Mouse (Mus musculus): Measurements from ENCODE around the gene Ambra1. TPM values are rescaled to one million over a fixed set of nuclear protein-coding genes. Genes with fewer than 3 reads are reported as not detected.

Ambra1 gene
- total RNA-seq, 2 experiments from 2014 or later = 49.7 to 50.4 TPM

DNA sequence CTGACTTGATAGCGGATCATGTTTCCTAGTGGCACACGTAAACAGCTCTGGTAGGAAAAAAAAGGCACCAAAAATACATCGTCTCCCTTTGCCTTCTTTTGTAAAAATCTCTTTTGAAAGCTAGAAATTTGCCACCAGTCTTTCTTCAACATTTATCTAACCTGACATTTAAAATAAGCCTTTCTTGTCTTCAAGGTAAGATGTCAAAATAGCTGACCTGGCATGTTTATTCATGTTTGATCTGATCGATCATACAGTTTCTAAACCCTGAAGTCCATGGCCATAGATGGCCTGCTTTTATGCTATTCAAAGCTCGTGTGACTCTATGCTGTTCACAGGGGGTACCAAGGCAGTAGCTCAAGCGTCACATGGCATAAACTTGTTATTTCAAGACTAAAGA is 124.6 kb downstream of the Ambra1 start:
- Histone ChIP-seq H3K27ac (no peak overlapping the region), H3K4me3 (no peak overlapping the region)
- no peak for DNase-seq (ENCODE audit: low spot score in 2 of 2)
- TF ChIP-seq CTCF (conservative IDR thresholded peaks at IDR 0.05) = no peak

GRCm38 (mm10) chr2:91856958-91857357 is 127.0 kb downstream of the Ambra1 start:
- TF ChIP-seq CTCF (conservative IDR thresholded peaks at IDR 0.05) = no peak

GRCm38 (mm10) chr2:91859423-91859822 is 129.5 kb downstream of the Ambra1 start:
- DNase-seq (ENCODE audit: low spot score in 2 of 2) = peak; percentile 51 to 82
- no peak overlapping the region for H3K4me3 ChIP-seq
- peak overlapping the region; percentile 89 for H3K27ac ChIP-seq
- TF ChIP-seq CTCF (conservative IDR thresholded peaks at IDR 0.05) = no peak

More at GRCm38 (mm10) chr2:91856958-91857357, 127.0 kb downstream of the Ambra1 start:
- no peak overlapping the region for H3K27ac ChIP-seq
- no peak overlapping the region for H3K4me3 ChIP-seq
- DNase-seq (ENCODE audit: low spot score in 2 of 2) = no peak

DNA sequence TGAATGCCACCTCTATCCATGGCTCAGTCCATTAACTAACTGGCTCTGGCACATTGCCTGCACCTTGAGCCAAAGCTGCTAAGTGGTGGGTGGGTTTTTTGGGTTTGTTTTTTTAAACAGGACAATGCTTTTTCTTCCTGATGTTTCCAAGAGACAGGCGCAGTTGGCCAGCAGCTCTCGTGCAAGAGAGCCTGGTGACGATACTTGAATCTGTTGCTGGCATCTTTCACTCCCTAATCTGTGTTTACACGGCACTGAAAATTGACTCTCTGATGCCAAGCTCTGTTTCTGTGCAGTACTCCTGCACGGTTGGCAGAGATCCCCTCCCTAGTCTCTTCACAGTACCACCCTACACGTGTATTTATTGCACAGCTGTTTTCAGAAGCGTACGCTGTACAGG is 140.8 kb downstream of the Ambra1 start:
- Histone ChIP-seq H3K4me3 (no peak overlapping the region), H3K27ac (peak overlapping the region; percentile 80)
- TF ChIP-seq CTCF (conservative IDR thresholded peaks at IDR 0.05) = no peak
- DNase-seq (ENCODE audit: low spot score in 2 of 2) = peak; percentile 26 to 56

- peak overlapping the region; percentile 80 for H3K27ac ChIP-seq
- H3K4me3 ChIP-seq = no peak overlapping the region
- DNase-seq (ENCODE audit: low spot score in 2 of 2) = no peak
- TF ChIP-seq CTCF (conservative IDR thresholded peaks at IDR 0.05) = no peak
Observed at GRCm38 (mm10) chr2:91871225-91871624, 141.3 kb downstream of the Ambra1 start.

- no peak for TF ChIP-seq CTCF (conservative IDR thresholded peaks at IDR 0.05)
- no peak for DNase-seq (ENCODE audit: low spot score in 2 of 2)
- no peak overlapping the region for H3K27ac ChIP-seq
- no peak overlapping the region for H3K4me3 ChIP-seq
Observed at GRCm38 (mm10) chr2:91872658-91873057, 142.7 kb downstream of the Ambra1 start.

GRCm38 (mm10) chr2:91876000-91876805 is 146.3 kb downstream of the Ambra1 start:
- H3K27ac ChIP-seq = no peak overlapping the region
- TF ChIP-seq CTCF (conservative IDR thresholded peaks at IDR 0.05) = no peak
- H3K4me3 ChIP-seq = no peak overlapping the region
- DNase-seq (ENCODE audit: low spot score in 2 of 2) = no peak

DNA sequence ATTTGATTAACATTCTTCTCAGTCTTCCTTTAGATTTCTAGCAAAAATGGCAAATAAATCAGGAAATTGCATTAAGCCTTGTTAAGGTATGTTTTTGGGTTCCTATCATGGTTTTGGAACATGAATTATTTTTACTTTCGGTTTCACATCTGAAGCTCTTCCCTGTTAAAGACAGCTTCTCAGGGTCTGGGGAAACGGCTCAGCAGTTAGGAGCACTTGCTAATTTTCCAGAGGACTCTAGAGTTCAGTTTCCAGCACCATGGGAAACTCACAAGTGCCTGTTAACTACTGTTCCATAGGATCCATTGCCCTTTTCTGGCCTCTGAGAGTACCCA is 146.8 kb downstream of the Ambra1 start:
- no peak overlapping the region for H3K4me3 ChIP-seq
- DNase-seq (ENCODE audit: low spot score in 2 of 2) = no peak
- no peak for TF ChIP-seq CTCF (conservative IDR thresholded peaks at IDR 0.05)
- no peak overlapping the region for H3K27ac ChIP-seq

DNA sequence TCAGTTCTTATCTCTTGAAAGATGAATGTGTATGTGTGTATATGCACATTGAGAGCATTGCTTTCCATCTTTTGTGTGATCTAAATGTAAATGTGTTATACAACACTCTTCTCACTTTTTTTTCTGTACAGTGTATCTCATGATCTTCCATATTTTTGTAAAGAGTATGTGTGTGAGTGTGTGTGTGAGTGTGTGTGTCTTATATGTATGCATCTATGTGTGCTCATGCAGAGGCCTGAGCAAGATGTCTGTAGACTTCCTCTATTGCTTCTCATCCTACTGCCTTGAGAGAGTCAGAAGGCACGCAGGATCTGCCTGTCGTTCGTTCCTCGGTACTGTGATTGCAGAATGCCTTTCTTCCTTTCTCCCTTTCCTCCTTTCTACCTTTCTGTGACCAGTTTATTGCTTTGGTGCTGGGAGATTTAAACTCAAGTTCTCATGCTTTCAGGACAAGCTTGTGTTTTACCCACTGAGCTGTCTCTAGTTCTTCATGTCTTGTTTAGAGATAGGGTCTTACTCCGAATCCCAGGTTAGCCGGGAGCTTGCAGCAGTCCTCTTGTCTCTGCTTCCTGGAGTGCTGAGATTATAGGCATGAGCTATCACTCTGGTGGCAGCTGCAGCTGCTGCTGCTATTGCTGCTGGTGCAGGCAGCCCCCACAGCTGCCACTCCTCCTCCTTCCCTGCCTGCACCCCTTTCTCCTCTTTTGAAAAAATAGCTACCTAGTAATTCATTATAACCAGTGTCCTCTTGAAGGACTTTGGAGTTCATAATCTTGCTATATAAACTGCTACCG is 148.7 kb downstream of the Ambra1 start:
- no peak for TF ChIP-seq CTCF (conservative IDR thresholded peaks at IDR 0.05)
- DNase-seq (ENCODE audit: low spot score in 2 of 2) = no peak
- Histone ChIP-seq H3K27ac (no peak overlapping the region), H3K4me3 (no peak overlapping the region)

- TF ChIP-seq CTCF (conservative IDR thresholded peaks at IDR 0.05) = no peak
- Histone ChIP-seq H3K4me3 (no peak overlapping the region), H3K27ac (no peak overlapping the region)
- DNase-seq (ENCODE audit: low spot score in 2 of 2) = peak; percentile 44 to 49
Observed at GRCm38 (mm10) chr2:91883961-91884360, 154.0 kb downstream of the Ambra1 start.

DNA sequence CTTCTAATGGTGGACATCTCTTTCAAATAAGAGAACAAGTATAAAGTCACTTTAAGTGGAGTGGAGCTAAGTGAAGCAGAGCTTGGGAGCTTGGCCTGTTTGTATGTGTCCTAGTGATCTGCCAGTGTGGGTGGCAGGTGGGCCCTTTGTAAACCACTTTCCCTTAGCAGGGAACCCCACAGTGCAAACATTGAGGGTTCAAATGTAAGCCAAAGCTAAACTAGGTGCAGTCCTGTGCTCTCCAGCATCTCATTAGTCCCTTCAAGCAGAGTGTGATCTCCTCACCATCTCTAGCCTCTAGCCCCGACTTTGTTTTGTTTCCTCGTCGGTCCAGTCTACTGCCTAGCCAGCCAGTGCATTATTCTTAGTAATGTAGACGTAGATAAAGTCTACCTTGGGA is 154.7 kb downstream of the Ambra1 start:
- no peak overlapping the region for H3K4me3 ChIP-seq
- no peak for DNase-seq (ENCODE audit: low spot score in 2 of 2)
- TF ChIP-seq CTCF (conservative IDR thresholded peaks at IDR 0.05) = no peak
- no peak overlapping the region for H3K27ac ChIP-seq

DNA sequence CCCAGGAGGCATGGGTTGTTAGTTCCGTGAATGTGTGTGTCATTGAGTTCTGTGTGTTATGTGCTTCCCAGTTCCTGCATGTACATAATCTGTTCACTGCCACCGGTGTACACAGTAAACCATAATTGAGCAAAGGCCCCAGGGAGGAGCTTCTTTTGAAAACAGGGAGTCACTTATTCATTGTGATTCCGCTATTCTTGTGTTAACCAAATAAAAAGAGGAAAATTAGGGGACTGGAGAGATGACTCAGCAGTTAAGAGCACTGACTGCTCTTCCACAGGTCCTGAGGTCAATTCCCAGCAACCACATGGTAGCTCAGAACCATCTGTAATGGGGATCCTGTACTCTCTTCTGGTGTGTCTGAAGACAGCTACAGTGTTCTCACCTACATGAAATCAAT is 164.8 kb downstream of the Ambra1 start:
- DNase-seq (ENCODE audit: low spot score in 2 of 2) = no peak
- no peak overlapping the region for H3K27ac ChIP-seq
- no peak for TF ChIP-seq CTCF (conservative IDR thresholded peaks at IDR 0.05)
- no peak overlapping the region for H3K4me3 ChIP-seq

GRCm38 (mm10) chr2:91895401-91895800 is 165.5 kb downstream of the Ambra1 start:
- no peak for DNase-seq (ENCODE audit: low spot score in 2 of 2)
- Histone ChIP-seq H3K4me3 (no peak overlapping the region), H3K27ac (no peak overlapping the region)
- TF ChIP-seq CTCF (conservative IDR thresholded peaks at IDR 0.05) = no peak

- TF ChIP-seq CTCF (conservative IDR thresholded peaks at IDR 0.05) = no peak
- H3K27ac ChIP-seq = no peak overlapping the region
- DNase-seq (ENCODE audit: low spot score in 2 of 2) = no peak
- H3K4me3 ChIP-seq = no peak overlapping the region
Observed at GRCm38 (mm10) chr2:91897968-91898367, 168.0 kb downstream of the Ambra1 start.

Data from layer of hippocampus, adult 2 months (tissue).